In the genomic region with DNA sequence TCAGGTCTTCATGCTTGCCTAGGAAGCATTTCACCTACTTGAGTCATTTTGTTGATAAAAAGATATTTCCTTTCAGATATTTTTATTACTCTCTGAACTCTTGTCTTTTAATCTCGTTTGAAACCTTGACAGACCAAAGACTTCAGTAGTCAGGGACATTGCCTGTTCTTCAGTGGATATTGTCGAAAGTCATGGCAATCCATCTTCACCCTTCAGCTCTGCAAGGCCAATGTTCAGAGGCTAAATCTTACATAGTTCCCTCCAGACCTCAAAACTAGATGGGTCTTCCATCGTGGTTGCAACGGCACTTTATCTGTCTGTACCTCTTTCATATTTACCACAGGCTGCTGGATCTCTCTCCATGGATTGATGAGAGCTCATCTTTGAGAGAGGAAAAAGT, we compare ENCODE assay signal across 16 mouse cellular contexts.
DNase-seq lines count a peak whose midpoint lies in the region.
"Had no signal": no experiment of that assay in that cellular context is flagged by ENCODE, and none has a peak within 500 bp of the region (broad histone marks: within the 10 kb centered on the region; RNA-seq: fewer than 3 reads in every experiment).

No protein-coding gene starts in this region.

- DNase-seq in adrenal gland, adult (ENCODE audit: inconsistent age in 2 of 2, low spot score in 1 of 2): peak; percentile 49 to 83
- DNase-seq in adrenal gland, postnatal 4 days (ENCODE audit: low spot score in 2 of 2): no peak
- peak; percentile 56 for DNase-seq in adrenal gland, adult 8-10 months
- DNase-seq in adrenal gland, postnatal 25 days: no peak
- DNase-seq in adrenal gland, postnatal 10 days: peak; percentile 45
- DNase-seq in adrenal gland, postnatal 36 days: peak; percentile 43 to 50
- no peak for DNase-seq in frontal cortex, postnatal 10 days (ENCODE audit: low spot score in 2 of 2)
- DNase-seq: B cell, adult 2 months; cerebellum, adult 11 months; cerebellum, adult 18-20 months; cerebellum, adult 8-10 months; cerebellum, adult 9-11 months; cerebellum, postnatal 14 days; cerebellum, postnatal 36 days; embryo, embryonic 11 days; forebrain, postnatal 0 days had no signal

Comparison
In these comparisons a context has a peak if more than half of its experiments do, and no peak if none do; other contexts are left out.
1. DNase-seq: peak in adrenal gland, adult (2 of 2), adrenal gland, adult 8-10 months (single experiment), adrenal gland, postnatal 10 days (single experiment) and adrenal gland, postnatal 36 days (2 of 2); none in adrenal gland, postnatal 4 days (0 of 2), adrenal gland, postnatal 25 days (single experiment) and frontal cortex, postnatal 10 days (0 of 2).